Mouse (Mus musculus): ENCODE data around the gene Sult1d1.
A peak's percentile ranks its signal among the peaks of the same experiment; 100 is the strongest.
"Not testable (repeated sequence)": the region's sequence is repeated elsewhere in the genome, so short reads cannot be mapped to it uniquely, and the experiment has no call there.

Sult1d1 gene

DNA sequence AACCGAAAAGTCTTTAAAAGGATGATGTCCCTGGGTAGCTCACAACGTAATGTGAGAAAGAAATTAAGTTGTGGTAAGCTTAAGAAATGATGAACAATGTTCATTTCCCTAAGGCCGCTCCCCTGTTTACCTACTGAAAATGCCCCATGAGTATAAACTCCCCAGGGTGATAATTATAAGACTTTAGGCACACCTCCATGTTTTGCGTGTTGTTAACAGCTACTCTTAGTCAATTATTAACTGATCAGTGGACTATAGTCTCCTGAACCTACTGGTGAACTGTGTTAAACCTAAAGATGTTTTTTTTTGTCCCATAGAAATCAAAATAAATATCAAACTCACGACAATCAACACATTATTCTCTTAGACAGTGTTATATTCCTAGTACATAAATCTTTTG is at the start of gene Sult1d1:
Gene Sult1d1 (minus strand): TSS at position 183 of the 400 bp plus-strand sequence.
- DNase-seq (ENCODE audit: low read depth), result no peak

DNA sequence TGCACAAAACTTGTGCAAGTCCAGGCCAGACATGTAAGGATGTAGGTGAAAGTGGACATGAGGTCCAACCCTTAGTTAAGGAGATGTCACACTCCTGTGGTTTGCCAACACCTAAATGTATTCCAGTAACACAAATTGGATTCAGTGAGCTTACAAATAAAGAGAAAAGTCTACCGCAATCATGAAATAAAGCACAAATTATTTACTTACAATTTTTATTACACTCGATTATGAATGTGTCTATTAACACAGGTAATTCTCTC is 46.2 kb upstream of the Sult1d1 start:
- DNase-seq (ENCODE audit: low read depth), result no peak

DNA sequence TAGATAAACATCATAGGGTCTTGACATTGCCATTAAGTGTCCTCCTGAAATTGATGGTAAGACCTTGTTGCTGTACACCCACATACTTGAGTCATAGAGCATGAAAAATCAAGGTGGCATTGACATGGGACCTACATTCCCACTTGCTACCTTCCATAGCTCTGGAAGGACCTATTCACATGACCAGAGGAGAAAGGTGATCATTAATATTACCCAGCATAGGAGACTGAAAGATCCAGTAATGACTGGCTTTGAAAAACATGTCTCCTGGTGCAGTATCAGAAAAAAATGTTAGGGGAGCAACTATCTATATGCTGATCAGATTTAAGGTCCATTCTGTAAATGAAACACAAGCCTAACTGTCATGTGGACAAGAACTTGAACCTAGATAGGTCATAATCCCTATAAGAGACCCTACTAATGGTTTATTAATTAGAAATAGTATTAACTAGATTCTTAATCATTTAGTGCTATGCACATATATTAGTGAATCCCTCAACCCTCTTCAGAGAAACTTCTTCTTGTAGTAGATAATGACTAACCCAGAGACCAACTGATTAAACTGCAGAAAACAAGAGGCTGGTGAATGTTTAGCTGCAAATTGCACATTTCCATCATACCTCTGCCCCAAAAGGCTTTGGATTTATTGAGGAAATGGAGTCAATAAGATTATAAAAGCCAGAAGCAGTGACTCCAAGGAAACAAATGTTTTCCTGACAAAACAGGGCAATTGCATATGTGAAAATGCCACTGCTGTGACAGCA is 45.7 kb upstream of the Sult1d1 start:
- DNase-seq (ENCODE audit: low read depth), result no peak

DNA sequence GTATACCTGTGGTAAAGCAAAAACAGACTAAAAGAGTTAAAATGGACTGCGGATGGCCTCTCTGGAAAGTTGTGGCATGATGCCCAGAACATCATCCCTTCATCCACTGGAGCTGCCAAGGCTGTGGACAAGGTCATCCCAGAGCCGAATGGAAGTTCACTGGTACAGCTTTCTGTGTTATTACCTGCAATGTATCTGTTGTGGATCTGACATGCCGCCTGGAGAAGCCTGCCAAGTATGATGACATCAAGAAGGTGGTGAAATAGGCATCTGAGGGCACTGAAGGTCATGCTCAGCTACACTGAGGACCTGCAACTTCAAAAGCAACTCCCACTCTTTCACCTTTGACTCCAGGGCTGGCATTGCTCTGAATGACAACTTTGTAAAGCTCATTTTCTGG is 32.2 kb upstream of the Sult1d1 start:
- no peak for DNase-seq (ENCODE audit: low read depth)

DNA sequence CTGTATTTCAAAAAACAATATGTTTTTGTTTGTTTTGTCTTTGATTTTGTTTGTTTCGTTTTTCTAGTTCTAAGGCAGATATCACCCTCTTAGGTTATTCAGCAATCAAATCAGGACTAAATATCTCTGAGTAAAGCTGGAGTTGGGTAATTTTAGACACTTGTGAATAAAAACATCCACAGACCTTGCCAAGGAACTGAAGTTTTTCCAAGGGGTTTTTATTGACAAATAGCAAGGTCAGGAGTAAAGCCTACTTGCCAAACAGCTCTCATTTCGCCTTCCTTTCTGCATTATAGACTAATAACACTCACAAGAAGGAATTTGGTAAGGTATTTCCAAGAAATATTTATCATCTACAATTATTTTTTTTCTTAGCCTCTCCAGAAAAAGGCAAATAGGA is 29.1 kb upstream of the Sult1d1 start:
- no peak for DNase-seq (ENCODE audit: low read depth)

DNA sequence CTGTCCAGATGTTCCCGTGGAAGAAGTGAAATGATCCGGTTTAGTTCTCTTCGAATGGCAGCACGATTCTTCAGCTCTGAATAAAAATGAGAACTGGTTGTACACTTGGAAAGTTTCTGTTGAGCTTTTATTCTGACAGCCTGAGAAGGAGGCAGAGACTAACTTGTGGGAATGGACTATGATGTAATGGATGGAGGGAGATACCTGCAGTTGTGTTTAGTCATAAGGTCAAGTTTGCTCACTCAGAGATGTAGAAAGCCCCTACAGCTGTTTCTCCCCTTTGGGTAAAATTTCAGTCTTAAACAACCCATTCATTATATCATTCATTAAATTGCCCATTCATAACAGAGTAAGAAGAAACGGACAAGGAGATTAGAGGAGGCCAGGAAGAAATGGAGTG is 22.7 kb upstream of the Sult1d1 start, which contains the start of gene Sult1e1:
Gene Sult1e1 (minus strand): TSS at position 101 of the 400 bp plus-strand sequence.
- DNase-seq (ENCODE audit: low read depth), result no peak

DNA sequence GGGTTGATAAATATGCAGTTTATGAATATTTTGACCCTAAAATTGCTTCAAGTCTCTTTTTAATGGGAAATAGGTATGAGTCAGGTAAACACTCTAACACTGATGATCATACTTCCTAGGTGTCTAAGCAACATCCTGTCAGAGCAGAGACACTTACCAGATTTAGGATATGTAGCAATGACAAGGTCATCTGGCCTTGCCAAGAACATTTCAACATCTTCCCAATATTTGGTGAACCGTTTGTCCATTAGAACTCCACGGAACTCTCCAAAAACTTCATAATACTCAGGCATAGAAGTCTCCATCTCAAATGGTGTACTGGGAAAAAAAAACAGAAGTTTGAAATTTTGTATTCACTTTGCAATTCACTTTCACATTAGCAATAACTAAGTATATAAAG is 21.1 kb upstream of the Sult1d1 start:
- DNase-seq (ENCODE audit: low read depth), result no peak

DNA sequence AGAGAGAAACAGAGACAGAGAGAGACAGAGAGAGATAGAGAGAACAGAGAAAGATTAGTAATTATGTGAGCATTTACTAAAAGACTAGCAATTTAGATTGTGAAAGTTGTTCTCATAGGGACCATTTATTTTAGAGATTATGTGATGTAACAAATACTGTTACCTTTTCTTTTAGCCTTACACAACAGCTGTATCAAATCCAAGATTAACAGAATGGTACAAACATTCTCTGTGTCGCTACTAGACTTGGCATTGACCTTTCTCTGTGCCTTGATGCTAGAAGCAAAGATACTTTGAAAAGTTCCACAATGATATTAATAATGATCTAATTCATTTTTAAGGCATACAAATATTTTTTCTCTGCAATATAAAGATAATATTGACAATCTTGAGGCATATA is 11.6 kb upstream of the Sult1d1 start:
- no peak for DNase-seq (ENCODE audit: low read depth)

DNA sequence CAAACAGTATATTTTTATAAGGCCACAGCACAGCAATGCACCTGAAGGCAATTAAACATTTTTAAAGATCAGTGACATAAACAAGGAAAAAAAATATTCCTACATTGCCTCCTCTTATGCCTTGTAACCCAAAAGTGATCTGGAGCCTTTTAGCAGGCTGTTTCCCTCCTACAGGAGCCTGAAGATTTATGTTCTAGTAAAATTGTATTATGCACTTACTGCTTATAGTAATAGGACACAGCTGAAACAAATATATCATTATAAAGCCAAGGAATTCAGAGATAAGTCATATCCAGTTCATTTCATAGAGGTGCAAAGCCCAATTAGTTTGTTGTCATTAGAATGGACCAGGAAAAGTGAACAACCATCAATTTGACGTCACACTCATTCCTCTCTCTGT is 5.3 kb upstream of the Sult1d1 start:
- no peak for DNase-seq (ENCODE audit: low read depth)

DNA sequence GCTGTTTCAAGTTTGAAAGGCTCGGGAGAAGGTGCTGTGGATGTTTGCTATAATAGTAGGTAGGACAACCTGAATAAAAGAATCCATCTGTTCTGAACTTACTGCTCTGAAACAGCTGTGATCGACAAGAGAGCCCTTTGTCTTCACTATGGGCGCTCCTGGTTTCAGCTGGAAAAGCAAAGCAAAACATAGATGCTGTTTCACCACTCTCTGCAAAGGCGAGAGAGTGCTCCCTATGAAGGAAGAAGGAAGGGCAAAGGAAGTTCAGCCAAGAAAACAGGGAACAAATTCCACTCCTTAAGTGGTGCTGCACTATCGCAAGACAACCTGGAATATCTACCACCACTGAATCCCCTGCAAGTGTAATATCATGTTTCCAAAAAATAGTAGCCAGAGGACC is 4.7 kb upstream of the Sult1d1 start:
- no peak for DNase-seq (ENCODE audit: low read depth)

DNA sequence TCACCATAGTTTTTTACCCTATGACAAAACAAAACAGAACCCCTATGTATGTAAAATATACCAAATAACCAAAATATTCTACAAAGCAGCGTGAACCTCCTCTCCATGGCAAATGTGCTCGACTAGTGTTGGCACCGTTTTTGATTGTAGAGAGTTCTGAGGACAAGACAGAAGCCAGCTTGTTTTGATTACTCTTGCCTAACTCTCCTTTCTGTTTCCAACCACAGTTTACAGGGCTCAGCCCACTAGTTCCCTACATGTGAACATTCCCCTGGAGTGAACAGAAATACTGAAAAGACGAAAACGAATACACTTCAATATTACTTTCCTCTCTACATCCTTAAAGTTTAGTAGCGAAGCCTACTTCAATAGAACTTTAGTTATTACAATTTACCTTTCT is 4.0 kb upstream of the Sult1d1 start:
- DNase-seq (ENCODE audit: low read depth), result no peak

DNA sequence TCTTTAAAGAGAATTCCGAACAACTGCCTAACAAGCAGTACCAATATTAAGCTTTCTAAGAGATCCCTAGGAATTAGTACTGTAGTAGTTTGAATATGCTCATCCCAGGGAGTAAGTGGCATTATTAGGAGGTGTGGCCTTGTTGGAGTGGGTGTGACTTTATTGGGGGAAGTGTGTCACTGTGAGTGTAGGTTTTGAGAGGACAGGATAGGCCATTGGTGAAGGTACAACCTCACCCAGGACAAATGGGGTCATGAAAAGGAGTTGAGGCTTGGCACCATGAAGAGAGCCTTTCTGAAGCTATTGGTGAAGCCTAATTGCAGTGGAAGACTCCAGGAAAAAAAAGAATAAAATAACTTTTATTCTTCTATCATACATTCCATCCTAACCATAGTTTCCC is 1.5 kb downstream of the Sult1d1 start:
- DNase-seq (ENCODE audit: low read depth), result no peak

DNA sequence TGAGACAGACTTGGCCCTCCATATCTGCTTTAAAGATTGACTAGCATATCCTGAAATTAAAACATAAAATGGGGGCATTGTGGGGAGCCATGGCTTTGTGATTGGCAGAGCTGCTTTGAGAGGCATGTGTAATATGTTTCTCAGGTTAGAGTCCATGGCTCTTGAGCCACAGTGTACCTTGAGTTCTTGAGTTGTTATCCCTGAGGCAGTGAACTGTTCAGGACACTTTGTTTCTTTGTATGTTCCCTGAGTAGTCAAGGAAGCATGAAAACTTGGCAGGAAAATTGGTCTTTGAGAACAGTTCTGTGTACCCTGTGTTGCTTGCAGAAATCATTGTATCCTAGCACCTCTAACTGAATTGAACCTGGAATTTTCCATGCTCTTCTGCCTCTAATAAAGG is 5.9 kb downstream of the Sult1d1 start:
- DNase-seq (ENCODE audit: low read depth), result no peak

DNA sequence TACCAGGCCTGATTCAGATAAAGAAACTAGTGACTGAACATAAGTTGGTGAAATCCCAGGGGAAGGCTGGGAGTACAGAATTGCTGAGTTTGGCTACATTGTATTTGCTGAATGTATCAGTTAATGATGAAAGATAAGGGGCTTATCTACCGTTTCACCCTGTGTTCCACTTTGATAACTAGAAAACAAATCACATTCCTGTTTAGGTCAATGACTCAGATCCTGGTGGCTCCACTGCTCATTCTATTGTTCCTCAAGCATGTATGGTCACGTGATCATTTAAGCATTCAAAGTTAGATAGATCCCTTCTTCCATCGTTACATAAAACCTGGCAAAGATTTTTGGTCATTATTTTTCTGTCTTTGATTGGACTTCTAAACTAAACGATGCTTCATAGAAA is 6.3 kb downstream of the Sult1d1 start:
- peak; percentile 8 for DNase-seq (ENCODE audit: low read depth)

DNA sequence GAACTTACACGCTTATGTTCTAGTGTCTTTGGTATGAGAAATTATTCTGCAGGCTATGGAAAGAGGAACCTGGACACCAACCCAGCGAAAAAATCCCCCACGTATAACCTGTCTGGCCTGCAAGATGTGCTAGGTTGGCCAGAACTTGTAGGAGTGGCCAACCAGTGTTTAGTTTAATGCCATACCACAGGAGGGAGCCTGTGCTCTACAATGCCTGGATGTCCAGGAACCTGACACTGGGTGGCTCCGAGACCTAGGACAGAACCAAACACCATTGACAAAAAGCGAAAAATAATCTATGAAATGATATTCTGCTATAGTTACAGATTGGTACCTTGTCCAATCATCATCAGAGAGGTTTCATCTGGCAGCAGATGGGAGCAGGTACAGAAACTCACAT is 8.7 kb downstream of the Sult1d1 start:
- peak; percentile 10 for DNase-seq (ENCODE audit: low read depth)

DNA sequence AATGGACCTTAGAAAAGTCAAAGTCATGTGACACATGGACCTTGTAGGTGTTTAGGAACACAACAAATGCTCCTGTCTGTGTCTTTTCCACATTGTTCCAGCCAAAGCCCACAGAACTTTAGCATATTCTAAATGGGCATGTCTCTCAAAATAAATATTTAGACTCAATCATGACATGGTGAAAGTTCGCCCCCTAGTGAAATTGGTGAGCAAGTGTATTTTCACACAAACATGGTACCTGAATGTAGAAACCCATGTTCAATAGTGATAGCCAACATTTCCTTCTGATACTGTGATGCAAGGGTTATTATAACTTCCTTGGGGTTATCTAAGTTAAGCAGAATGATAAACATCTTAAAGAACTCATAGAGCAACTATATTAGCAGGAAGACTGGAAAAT is 17.9 kb downstream of the Sult1d1 start:
- peak; percentile 29 for DNase-seq (ENCODE audit: low read depth)

DNA sequence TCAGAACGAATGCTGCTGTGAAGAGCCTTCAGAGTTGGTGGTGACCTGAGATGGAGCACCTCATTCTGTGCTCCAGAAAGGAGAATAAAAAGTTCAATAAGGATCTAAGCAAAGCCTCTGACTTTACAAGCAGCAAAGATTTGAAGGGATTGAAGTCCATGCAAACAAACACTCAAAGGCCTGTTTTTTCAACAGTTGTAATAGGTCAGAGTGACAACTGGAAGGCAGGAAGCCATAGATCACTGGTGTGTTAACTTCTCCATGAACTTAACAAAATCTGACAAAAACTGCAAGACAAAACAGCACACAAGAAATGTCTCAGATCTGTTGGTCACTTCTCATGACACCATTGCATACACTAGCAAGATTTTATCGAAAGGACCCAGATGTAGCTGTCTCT is 30.7 kb downstream of the Sult1d1 start, which contains the start of gene Sult1b1:
Gene Sult1b1 (minus strand): TSS at position 85 of the 400 bp plus-strand sequence.
- no peak for DNase-seq (ENCODE audit: low read depth)

DNA sequence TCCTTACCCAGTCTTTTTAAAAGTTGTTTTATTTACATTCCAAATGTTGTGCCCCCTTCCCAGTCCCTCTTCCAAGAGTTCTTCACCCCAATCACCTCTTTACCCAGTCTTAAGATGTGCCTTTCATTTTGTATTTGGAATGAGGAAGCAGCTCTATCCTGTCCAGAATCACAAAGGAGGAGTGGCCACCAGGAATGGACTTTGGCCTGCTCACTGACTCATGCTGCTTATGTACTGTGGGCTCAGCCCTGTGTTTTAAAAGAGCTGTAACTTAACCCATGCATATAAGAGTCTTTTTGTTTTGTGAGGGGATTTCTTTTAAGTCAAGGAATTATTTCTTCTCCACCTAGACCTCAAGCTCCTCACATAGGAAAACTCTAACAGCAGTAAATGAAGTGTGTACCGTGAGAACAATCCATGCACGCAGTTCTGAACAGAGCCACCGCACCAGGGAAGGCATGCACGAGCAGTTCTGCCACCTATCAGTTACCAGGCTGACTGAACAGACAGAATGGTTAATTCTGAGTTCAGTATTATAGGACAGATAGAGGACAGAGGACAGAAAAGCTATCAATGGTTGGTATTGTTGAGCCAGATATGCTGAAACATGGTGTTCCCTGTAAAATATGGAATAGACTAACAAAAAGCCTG is 32.7 kb downstream of the Sult1d1 start:
- no peak for DNase-seq (ENCODE audit: low read depth)

DNA sequence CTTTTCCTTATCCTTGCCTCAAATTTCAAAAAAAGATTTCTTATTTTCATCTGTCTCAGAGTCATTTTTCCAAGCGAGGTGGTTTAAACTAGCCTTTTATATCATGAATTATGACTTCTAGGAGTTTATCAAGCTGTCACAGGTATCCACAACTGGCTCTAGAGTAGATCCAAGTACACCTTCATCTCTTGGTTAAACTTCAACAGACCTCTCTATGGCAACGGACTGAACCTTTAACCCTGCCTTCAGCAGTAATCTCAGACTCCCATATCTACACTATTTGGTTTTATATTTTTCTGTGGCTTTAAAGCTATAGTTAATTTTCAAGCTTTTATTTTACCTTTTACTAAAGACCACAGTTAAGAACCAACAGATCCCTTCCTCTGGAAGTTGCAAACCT is 36.5 kb downstream of the Sult1d1 start:
- no peak for DNase-seq (ENCODE audit: low read depth)

DNA sequence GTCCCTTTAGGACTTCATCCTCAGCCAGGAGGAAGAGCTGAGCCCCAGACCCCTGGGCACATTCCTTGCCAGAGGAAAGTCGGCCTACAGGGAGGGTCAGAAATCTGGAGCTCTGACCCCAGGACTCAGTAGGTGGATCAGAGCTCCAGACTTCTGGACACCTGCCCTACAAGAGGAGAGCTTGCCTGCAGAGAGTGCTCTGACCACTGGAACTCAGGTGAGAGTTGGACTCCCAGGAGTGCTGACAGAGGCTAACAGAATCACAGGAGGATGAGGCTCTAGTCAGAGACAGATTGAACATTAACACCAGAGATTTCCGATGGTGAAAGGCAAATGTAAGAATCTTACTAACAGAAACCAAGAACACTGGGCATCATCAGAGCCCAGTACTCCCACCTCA is 45.3 kb downstream of the Sult1d1 start:
- not testable (repeated sequence) for DNase-seq (ENCODE audit: low read depth)

DNA sequence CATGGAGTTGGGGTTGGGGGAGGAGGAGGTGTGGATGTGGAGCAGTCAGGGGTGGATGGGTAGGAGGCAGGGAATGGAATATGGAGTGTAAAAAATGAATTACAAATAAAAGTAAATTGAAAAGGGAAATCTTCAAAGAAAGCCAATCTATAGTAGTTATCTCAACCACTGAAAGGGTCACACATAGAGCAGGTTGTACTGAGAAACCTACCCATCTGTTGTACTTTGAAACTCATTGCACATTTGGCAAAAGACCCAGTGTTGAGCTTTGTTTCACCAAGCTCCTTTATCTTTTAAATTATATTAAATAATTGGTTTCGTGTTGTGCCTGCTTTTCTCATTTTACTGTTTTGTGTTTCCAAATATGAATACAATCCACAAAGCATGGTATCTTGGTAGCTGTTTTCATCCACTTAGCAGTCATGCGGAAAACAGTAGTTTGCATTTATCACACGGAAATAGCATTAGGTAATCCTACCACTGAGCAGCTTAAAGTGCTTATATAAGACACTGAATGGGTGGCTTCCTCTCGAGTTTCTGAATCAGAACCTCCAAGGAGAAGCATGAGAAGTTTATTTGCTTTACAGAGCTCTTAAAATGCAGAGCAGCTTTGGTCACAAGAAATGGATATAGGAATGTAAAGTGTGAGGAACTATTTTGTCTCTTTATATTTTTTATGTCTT is 62.9 kb downstream of the Sult1d1 start:
- no peak for DNase-seq (ENCODE audit: low read depth)

Measured in 416B (cell line).